Mouse (Mus musculus): ENCODE results near the gene Naif1.

The Naif1 gene

DNA sequence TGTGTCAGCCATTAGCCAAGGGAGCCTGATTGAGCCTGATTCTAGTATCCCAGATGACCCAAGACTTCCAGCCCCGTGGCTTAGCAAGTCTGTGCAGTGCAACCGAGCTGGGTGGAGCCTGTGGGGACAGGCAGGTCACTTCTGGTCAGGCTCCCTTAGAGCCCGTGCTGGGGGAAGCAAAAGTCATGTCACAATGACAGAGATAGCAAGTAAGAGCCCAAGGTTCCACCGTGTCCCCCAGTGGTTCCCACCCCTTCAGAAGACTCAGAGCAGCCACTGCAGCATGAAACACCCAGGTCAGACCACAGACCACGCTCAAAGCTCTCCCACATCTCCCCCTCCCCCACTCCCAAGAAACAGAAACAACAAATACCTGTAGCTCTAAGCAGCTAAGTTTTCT lies 45.9 kb downstream of the Naif1 start:
- DNase-seq (ENCODE audit: low read depth in 1 of 2, low spot score in 2 of 2), result no peak

- DNase-seq (ENCODE audit: low read depth in 1 of 2, low spot score in 2 of 2), result no peak
These were observed 49.1 kb downstream of the Naif1 start for GRCm38 (mm10) chr2:32499365-32499764.

GRCm38 (mm10) chr2:32500461-32500860 lies 50.2 kb downstream of the Naif1 start:
- no peak for DNase-seq (ENCODE audit: low read depth in 1 of 2, low spot score in 2 of 2)

DNA sequence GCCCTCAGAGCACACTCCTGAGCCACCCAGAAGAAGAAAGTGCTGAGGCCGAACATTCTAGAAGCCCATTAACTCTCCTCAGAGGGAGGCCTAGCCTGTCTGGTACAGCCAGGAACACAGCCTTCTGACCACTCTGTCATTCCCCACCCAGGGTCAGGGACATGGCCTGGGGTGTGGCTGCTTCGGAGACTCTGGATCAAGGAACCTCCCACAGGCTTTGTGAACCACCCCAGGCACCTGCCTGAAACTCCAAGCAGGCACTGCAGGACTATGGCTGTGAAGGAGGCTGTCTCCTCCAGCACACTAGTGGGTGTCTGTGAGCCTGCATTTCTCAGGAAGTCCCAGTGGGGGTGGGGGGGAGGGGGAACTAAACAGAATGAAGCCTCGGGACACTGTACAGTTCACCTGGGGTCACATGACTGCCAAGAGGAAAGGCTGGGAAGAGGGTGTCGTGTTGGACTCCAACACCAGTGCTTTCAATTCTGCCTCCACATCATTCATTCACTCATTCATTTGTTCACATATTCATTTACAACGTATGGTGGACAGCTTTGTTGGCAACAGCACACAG lies 51.6 kb downstream of the Naif1 start:
- no peak for DNase-seq (ENCODE audit: low read depth in 1 of 2, low spot score in 2 of 2)

DNA sequence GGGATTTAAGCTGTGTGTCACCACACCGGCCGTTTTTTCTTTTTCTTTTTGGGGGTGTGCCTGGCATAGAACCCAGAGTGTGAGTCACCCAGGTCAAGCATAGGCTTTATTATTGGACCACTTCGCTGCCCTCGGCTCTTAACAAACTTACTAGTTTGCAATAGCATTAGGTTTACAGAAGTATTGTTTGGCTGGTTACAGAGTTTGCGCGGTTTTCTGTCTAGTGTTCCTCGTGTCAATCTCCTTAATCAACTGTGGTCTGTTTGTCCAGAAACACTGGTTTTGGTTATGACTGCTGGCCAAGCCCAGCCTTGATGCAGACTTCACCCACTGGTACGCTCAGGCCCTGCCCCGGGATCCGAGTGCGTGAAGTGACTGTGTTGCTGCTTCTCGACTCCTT lies 52.6 kb downstream of the Naif1 start:
- DNase-seq (ENCODE audit: low read depth in 1 of 2, low spot score in 2 of 2), result no peak

GRCm38 (mm10) chr2:32503588-32503987 lies 53.3 kb downstream of the Naif1 start:
- no peak for DNase-seq (ENCODE audit: low read depth in 1 of 2, low spot score in 2 of 2)

- DNase-seq (ENCODE audit: low read depth in 1 of 2, low spot score in 2 of 2), result no peak
These were observed 55.3 kb downstream of the Naif1 start for GRCm38 (mm10) chr2:32505536-32505935.
